Mouse (Mus musculus) heart, postnatal 14 days (tissue): ENCODE data around the gene Magi1. TPM values are rescaled to one million over a fixed set of nuclear protein-coding genes. Genes with fewer than 3 reads are reported as not detected.

Experiments
- DNase-seq, 2 experiments: peaks; one replicate each; pipeline ENCODE4 v3.0.0; 2021 to 2022
- intact Hi-C: fragments of 180-260 bp; cut with DNase I; formaldehyde crosslinking; loops from one replicate; pipeline ENCODE4 v1.15.1; 2025
- total RNA-seq, 2 experiments: library from RNA; stranded (reverse); gene quantifications; 2 replicates each; pipeline ENCODE4 v1.2.3; 2021

The Magi1 gene
- total RNA-seq, 2 experiments from 2014 or later, result 19.1 to 19.5 TPM

DNA sequence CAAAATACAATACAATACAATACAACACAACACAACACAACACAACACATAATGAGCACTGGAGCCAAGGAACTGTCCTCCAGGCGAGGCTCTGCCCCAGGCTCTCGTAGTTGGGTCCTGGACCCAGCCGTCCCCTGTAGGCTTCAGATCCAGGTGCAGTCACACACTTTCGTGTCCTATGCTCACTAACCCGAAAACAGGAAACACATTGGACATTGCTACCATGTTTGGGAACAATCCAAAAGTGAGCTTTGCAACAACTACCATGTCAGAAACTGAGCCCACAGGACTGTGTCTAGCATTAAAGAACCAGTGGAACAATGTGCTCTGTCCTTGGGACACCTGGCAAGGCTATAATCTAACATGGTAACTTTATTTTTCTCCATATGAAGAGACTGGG lies 22.9 kb downstream of the Magi1 start:
- DNase-seq, result no peak
- intact Hi-C loops, result no loop called here

DNA sequence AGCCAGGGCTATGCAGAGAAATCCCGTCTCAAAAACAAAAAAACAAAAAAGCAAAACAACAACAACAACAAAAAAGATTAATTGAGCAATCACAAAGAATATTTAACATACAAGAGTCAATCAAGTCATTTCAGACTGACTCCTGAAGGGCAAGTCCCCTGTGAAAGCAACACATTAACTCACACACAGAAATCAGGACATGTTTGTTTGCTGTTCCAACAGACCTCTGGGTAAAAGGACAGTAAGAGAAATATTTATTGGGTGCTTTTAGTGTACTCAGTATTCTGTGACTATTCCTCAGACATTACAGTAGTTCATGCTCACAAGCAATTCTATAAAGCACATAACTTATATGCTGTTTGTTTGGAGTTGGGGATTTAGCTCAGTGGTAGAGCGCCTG lies 23.7 kb downstream of the Magi1 start:
- intact Hi-C loops, result no loop called here
- no peak for DNase-seq

DNA sequence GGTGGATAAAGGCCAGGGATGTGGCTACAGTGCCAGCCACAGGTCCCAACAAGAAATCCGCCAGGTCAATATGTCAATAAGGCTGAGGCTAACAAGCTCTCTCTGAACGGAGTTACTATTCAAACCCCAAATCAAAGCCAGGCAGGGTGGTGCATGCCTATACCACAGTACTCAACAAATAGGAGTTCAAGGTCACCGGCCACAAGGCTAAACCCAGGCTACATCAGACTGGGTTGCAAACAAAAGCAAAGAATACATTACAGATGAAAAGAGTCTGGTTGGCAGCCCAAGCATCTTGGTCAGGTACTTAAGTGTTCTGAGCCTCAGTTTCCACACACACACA lies 25.9 kb downstream of the Magi1 start:
- DNase-seq, result no peak
- intact Hi-C loops, result no loop called here

DNA sequence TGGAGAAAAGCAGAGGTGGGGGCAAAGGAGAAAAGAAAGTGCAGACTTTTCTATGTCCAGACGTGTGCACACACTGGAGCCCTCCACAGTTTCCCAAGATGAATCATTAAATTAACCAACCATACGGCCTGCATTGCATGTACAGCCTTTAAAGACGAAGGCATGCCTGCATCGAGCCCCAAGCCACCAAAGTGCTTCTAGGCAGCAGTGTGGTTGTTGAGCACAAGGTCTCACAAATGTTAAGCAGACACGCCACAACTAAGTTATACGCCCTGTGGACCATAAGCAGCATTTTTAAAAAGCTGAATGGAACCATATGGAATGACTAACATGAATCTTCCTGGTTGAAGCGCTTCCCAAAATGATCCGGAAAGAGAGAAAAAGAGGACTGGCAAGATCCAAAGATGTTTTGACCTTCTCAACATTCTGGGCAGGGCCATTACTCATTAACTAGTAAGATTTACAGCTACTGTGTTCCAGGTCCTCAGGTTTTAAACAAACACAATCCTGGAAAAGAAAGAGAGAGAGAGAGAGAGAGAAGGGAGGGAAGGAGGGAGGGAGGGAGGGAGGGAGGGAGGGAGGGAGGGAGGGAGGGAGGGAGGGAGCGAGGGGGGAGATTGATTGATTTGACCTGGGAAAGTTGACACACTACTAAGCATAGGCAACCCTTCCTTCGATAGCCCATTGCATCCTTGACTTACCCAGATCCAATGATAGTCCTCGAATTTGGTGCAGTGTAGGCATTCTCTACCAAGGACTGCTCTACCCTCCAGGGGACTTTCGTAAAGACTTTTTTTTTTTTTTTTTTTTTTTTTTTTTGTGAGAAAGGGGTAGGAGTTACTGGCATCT lies 26.5 kb downstream of the Magi1 start:
- intact Hi-C loops, result no loop called here
- DNase-seq, result no peak

- DNase-seq, result no peak
- intact Hi-C loops, result no loop called here
These were observed 29.8 kb downstream of the Magi1 start for GRCm38 (mm10) chr6:94253943-94254342.

DNA sequence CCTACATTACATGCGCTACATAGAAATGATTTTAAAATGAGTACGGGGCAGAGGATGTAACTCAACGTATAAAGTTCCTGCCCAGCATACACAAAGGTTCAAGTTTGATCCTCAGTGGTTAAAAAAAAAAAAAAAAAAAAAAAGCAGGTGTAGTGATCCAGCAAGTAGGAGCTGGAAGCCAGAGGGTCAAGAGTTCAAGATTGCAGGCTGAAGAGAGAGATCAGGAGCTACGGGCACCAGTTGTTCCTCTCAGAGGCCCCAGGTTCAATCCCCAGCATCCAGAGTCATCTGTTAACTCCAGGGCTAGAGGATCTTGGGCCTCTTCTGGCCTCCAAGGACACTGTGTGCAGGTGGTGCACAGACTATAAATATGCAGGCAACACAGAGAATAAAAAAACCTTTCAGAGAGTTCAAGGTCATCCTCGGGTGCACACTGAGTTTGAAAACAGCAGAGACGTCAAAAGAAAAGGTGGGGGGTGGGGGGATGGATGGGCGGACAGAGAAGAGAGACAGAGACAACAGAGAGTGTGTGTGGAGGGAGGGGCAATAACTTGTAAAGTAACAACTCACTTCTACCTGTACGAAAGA lies 32.3 kb downstream of the Magi1 start:
- no peak for DNase-seq
- intact Hi-C loops, result no loop called here

DNA sequence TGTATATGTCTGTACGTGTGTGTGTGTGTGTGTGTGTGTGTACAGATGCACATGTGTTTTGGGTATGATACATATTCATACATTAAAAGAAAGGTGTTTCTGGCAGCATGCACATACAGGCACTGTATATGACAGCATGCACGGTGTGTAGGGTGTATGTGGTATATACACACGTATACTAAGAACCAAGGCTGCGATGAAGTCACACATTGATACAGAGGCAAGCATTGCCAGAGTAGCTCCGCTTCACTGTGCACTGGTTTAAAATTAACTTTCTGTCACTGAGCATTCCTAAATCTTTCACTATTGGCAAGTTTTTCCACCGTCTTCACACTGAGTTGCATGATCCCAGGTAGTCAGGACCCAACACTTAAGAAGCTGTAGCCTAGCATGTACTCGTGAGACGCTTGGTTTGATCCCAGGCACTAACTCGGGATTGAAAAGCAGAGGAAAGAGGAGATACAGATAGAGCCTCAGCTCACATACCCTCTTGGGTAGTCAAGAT lies 34.4 kb downstream of the Magi1 start:
- intact Hi-C loops, result no loop called here
- DNase-seq, result no peak

GRCm38 (mm10) chr6:94241251-94241650 lies 42.5 kb downstream of the Magi1 start:
- peak; percentile 15 to 47 for DNase-seq
- intact Hi-C loops, result no loop called here

GRCm38 (mm10) chr6:94238643-94239042 lies 45.1 kb downstream of the Magi1 start:
- intact Hi-C loops, result no loop called here

DNA sequence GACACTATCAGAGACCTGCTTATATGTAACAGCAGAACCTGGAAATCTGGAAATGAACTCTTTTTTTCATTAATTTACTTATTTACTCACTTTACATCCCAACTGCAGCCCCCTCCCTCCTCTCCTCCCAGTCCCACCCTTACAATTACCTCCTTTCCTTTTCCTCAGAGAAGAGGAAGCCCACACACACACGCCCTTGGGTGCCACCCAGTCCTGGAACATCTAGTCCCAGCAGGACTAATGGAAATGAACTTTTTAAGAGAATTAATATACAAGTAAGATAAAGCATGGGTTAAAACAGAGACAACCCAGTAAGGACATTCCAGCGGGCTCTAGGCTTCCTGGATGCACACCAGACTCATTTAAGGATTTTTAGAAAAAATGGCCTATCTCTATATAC lies 46.8 kb downstream of the Magi1 start:
- intact Hi-C loops, result no loop called here
- no peak for DNase-seq

More at GRCm38 (mm10) chr6:94238643-94239042, 45.1 kb downstream of the Magi1 start:
- DNase-seq, result no peak

- intact Hi-C loops, result no loop called here
These were observed 51.4 kb downstream of the Magi1 start for GRCm38 (mm10) chr6:94232243-94232785.

DNA sequence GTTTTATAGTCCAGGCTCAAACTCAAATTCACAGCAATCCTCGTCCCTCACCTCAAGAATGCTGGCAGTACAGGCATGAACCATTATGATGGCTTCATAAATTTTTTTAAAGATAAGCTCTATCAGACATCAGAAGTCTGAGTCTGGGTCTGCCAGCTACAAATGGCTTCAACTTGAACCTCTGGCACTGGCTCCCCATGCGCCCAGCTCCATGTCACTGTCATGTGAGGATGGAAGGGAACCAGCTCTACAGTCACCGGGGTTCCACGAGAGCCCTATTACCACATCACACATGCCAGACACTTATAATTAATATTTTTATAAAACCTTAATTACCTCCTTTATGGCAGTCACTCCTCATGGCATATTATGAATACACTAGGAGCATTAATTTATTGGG lies 51.9 kb downstream of the Magi1 start:
- intact Hi-C loops, result no loop called here
- no peak for DNase-seq

More at GRCm38 (mm10) chr6:94232243-94232785, 51.4 kb downstream of the Magi1 start:
- no peak for DNase-seq

DNA sequence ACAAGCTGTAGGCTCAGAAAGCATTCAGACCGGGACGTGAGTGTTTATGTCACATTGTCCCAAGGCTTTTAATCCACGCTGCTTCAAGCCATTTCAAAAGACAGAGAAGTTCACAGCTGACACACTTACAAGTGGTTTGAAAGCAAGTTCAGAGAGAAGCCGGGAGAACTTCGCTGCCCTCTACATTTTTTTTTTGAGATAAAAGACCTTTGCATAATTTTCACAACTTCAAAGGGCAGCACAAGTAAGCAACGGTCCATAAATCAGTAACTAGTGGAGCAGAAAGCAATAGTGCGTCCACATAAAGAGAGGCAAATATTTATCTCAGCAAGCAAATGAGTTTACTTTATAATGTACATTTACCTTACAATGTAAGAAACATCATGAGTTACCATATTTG lies 52.4 kb downstream of the Magi1 start:
- no peak for DNase-seq
- intact Hi-C loops, result no loop called here

- intact Hi-C loops, result no loop called here
- DNase-seq, result no peak
These were observed 52.8 kb downstream of the Magi1 start for GRCm38 (mm10) chr6:94230918-94231317.

DNA sequence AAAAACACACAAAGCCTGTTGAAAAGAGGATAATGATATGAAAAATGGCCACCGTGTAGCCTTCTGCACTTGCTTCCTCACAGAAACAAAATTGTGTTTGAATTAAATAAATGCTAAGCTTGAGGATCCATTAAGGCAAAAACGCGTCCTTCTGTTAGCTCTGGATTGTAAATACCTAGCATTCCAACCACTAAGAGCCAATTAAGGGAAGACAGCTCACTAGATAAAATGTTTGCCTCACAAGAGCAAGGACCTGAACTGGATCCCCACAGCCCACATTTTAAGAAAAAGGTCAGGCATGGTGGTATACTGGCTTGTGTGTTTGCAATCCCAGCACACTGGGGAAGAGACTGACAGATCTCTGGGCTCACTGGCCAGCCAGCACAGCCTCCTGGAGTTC lies 53.6 kb downstream of the Magi1 start:
- no peak for DNase-seq
- intact Hi-C loops, result no loop called here

- intact Hi-C loops, result no loop called here
- no peak for DNase-seq
These were observed 57.5 kb downstream of the Magi1 start for GRCm38 (mm10) chr6:94226262-94226661.

- intact Hi-C loops, result no loop called here
- DNase-seq, result peak; percentile 40 to 41
These were observed 57.9 kb downstream of the Magi1 start for GRCm38 (mm10) chr6:94225832-94226231.

DNA sequence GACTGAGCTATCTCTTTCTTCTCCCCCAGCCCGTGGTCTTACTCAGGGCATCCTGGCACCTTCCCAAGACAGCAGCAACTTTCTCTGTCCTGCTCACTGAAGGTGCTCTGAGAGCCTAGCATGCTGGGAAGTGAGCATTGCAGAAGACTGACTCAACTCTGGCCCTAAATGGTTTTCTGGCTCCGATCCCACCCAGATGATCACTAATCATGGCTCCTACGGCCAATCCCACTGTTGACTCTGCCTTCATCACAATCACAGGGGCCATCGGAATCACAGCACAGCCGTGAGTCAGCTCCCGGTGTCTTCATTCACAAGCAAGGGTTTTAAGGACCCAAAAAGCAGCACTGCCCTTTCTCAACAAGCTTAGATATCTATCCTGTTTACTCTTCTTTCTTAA lies 58.6 kb downstream of the Magi1 start:
- intact Hi-C loops, result no loop called here
- no peak for DNase-seq

GRCm38 (mm10) chr6:94222253-94222652 lies 61.5 kb downstream of the Magi1 start:
- intact Hi-C loops, result loop anchor here (5.0 kb wide), 1 partner anchor 60 kb away; the partner anchor contains the start of gene Magi1
- DNase-seq, result no peak

GRCm38 (mm10) chr6:94221750-94222149 lies 62.0 kb downstream of the Magi1 start:
- no peak for DNase-seq
- intact Hi-C loops, result loop anchor here (5.0 kb wide), 1 partner anchor 61 kb away; the partner anchor contains the start of gene Magi1

DNA sequence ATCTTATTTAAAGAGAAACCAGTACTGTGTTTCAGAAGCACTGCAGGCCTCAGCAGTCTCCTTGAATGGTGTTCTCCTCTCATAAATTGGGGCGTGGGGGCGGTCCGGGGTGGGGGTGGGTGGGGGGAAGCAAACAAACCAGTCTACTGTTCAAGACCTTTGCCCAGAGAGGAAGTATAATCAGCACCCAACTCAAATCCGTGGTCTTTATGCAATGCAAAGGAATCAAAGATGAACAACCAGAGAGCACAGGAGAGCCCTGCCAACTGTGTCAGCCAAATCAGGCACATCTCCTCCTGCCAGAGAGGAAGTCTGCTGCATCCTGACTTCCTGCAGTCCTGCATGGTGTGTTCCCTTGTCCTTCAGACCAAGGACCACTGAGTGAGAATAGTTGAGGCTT lies 65.6 kb downstream of the Magi1 start:
- peak; percentile 22 to 50 for DNase-seq

DNA sequence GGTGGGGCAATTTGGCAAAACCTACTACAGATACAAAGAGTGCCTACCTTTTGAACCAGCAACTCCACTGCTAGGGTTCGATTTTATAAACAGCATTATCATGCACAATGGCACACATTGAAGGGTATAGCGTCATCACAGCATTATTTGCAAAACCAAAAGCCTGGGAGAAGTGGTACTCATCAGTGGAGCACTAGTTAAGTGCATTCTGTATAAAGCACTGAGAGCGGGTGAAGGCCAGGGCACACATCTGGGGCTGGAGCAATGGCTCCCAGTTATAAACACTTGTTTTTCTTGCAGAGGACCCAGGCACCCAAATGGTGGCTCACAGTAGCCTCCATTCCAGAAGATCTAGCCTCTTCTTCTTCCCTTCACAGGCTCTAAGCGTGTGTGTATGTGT lies 67.9 kb downstream of the Magi1 start:
- intact Hi-C loops, result no loop called here
- no peak for DNase-seq

More for the DNA sequence above, 65.6 kb downstream of the Magi1 start:
- intact Hi-C loops, result no loop called here
